Mouse (Mus musculus) lung, embryonic 16.5 days (tissue): Measurements from ENCODE around the gene Spsb2. TPM values are rescaled to one million over a fixed set of nuclear protein-coding genes. Genes with fewer than 3 reads are reported as not detected.
A peak's percentile ranks its signal among the peaks of the same experiment; 100 is the strongest.
"Not testable (repeated sequence)": the region's sequence is repeated elsewhere in the genome, so short reads cannot be mapped to it uniquely, and the experiment has no call there.

Experiments
- ATAC-seq: fragments of 200-750 bp; cut with Nextera tagmentation; 2 replicates; pipeline ENCODE4 v1.8.0; 2017; ENCODE audit warnings: low read depth, mild to moderate bottlenecking, moderate library complexity
- H3K27ac ChIP-seq: fragments of 300-500 bp; sonication (generic); 2 replicates; pipeline ENCODE4 v1.5.1; 2014; ENCODE audit warnings: mild to moderate bottlenecking, control low read depth, low read length
- H3K27me3 ChIP-seq: fragments of 300-500 bp; sonication (generic); 2 replicates; pipeline ENCODE4 v1.6.1; 2014; ENCODE audit warnings: low read depth, low read length, mixed read lengths; ENCODE audit not compliant: control insufficient read depth, insufficient read depth
- H3K36me3 ChIP-seq: fragments of 300-500 bp; sonication (generic); 2 replicates; pipeline ENCODE4 v1.6.1; 2014; ENCODE audit warnings: low read length; ENCODE audit not compliant: control insufficient read depth, insufficient read depth
- H3K4me1 ChIP-seq: fragments of 300-500 bp; sonication (generic); replicated peaks from 2 replicates; pipeline ENCODE4 v1.6.1; 2014; ENCODE audit warnings: low read length, mixed read lengths; ENCODE audit not compliant: control insufficient read depth, insufficient read depth
- H3K4me2 ChIP-seq: fragments of 300-500 bp; sonication (generic); 2 replicates; pipeline ENCODE4 v1.6.1; 2014; ENCODE audit warnings: low read depth, low read length, control low read depth
- H3K4me3 ChIP-seq: fragments of 300-500 bp; sonication (generic); 2 replicates; pipeline ENCODE4 v1.5.1; 2014; ENCODE audit warnings: mild to moderate bottlenecking, low read length, control low read depth
- H3K9ac ChIP-seq: fragments of 300-500 bp; sonication (generic); 2 replicates; pipeline ENCODE4 v1.6.1; 2014; ENCODE audit warnings: low read length, control low read depth
- H3K9me3 ChIP-seq: fragments of 300-500 bp; sonication (generic); 2 replicates; pipeline ENCODE4 v1.6.1; 2016; ENCODE audit warnings: low read length; ENCODE audit not compliant: control insufficient read depth
- WGBS: fragments of 180-500 bp; shearing (Covaris S2); extraction: QIAGEN DNeasy Blood & Tissue Kit; methylation state at CpG from one replicate; pipeline ENCODE4 v1.1.7; 2014; 5-methylcytosine and 5-hydroxymethylcytosine counted together
- polyA plus RNA-seq: library from polyadenylated mRNA; unstranded; fragments of >200 nt; fragmentation: Nextera tagmentation; extraction: Ambion mirVana; gene quantifications from 2 replicates; pipeline ENCODE4 v1.2.1, GENCODE M21; 2015

The Spsb2 gene
- polyA plus RNA-seq, 1 experiment from 2014 or later, result 13.6 TPM

GRCm38 (mm10) chr6:124791911-124792310 lies 16.6 kb upstream of the Spsb2 start:
- WGBS, result 78% methylated on average over 3 of the region's 3 CpGs

DNA sequence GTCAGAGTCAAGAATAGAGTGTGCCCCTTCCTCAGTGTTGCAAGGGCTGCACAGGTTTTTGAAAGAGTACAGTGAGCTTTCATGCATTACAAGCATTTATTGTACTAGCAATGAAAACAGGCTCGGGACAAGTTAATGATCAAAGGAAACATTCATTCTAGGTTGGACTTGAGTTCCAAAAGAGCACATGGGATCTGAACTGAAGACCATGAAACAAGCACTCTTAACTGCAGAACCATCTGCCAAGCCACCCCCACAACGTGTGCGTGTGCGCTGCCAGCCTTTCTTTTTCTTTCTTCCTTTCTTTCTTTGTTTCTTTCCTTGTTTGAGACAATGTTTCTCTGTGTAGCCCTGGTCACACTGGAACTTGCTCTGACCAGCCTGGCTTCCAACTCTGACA lies 12.7 kb upstream of the Spsb2 start:
- H3K4me3 ChIP-seq, result no peak overlapping the region
- H3K9me3 ChIP-seq, result no peaks in the 10 kb centered on the region
- no peaks in the 10 kb centered on the region for H3K4me1 ChIP-seq
- no peaks in the 10 kb centered on the region for H3K36me3 ChIP-seq
- no peak overlapping the region for H3K4me2 ChIP-seq
- ATAC-seq, result no peak
- no peaks in the 10 kb centered on the region for H3K27me3 ChIP-seq
- WGBS, result 76% methylated on average over 4 of the region's 4 CpGs
- no peak overlapping the region for H3K27ac ChIP-seq
- H3K9ac ChIP-seq, result no peak overlapping the region

More at GRCm38 (mm10) chr6:124791911-124792310, 16.6 kb upstream of the Spsb2 start:
- H3K9me3 ChIP-seq, result no peaks in the 10 kb centered on the region
- no peaks in the 10 kb centered on the region for H3K36me3 ChIP-seq
- ATAC-seq, result no peak
- H3K27me3 ChIP-seq, result no peaks in the 10 kb centered on the region
- no peak overlapping the region for H3K27ac ChIP-seq
- H3K4me2 ChIP-seq, result no peak overlapping the region
- no peak overlapping the region for H3K9ac ChIP-seq
- H3K4me3 ChIP-seq, result no peak overlapping the region
- no peaks in the 10 kb centered on the region for H3K4me1 ChIP-seq

DNA sequence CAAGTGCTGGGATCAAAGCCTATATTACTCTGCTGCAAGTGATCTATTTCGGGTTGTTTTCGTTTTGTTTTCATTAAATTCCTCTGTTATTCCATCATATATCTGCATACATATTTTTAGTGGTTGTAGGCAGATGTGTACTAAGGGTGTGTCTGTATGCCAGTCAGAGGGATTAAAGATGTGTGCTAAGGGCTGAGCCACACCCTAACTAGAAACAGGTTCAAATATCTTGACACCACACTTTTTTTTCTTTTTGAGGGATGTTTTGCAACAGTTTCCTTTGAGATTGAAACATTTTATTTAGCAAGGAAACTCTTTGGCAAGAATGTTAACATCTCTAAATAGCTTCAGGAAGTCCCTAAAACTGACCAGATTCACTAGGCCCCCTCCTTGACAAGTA lies 12.3 kb upstream of the Spsb2 start:
- 83% methylated on average over 2 of the region's 2 CpGs for WGBS
- H3K4me3 ChIP-seq, result no peak overlapping the region
- no peak overlapping the region for H3K4me2 ChIP-seq
- H3K27me3 ChIP-seq, result no peaks in the 10 kb centered on the region
- no peaks in the 10 kb centered on the region for H3K36me3 ChIP-seq
- no peak overlapping the region for H3K27ac ChIP-seq
- H3K9ac ChIP-seq, result no peak overlapping the region
- no peak for ATAC-seq
- H3K4me1 ChIP-seq, result no peaks in the 10 kb centered on the region
- H3K9me3 ChIP-seq, result no peaks in the 10 kb centered on the region

GRCm38 (mm10) chr6:124802400-124802799 lies 6.1 kb upstream of the Spsb2 start:
- H3K36me3 ChIP-seq, H3K9me3 ChIP-seq, ATAC-seq, H3K27me3 ChIP-seq, H3K9ac ChIP-seq, H3K27ac ChIP-seq, H3K4me1 ChIP-seq: not testable (repeated sequence)
- WGBS, result 18% methylated on average over 5 of the region's 9 CpGs
- H3K4me3 ChIP-seq, result peak overlapping the region; percentile 6; the same call in 1 of the 2 replicates
- H3K4me2 ChIP-seq, result peak overlapping the region; percentile 27

DNA sequence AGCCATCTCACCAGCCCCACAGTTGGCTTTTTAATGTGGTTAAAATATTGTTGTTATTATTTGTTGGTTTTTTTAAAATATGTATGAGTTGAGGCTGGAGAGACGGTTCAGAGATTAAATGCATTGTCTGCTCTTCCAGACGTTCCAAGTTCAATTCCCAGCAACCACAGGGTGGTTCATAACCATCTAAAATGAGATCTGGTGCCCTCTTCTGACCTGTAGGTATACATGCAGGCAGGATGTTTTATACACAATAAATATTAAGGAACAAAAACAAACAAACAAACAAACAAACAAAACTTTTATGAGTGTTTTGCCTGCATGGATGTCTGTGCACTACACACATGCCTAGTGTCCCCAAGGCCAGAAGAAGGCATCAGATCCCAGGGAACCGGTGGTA lies 5.4 kb upstream of the Spsb2 start:
- no peaks in the 10 kb centered on the region for H3K27me3 ChIP-seq
- H3K4me1 ChIP-seq, result peaks cover 8% of the 10 kb centered on the region
- no peak overlapping the region for H3K4me3 ChIP-seq
- no peak overlapping the region for H3K9ac ChIP-seq
- H3K4me2 ChIP-seq, result no peak overlapping the region
- no peak overlapping the region for H3K27ac ChIP-seq
- no peak for ATAC-seq
- no peaks in the 10 kb centered on the region for H3K9me3 ChIP-seq
- H3K36me3 ChIP-seq, result no peaks in the 10 kb centered on the region
- WGBS, result 74% methylated on average over 3 of the region's 3 CpGs

DNA sequence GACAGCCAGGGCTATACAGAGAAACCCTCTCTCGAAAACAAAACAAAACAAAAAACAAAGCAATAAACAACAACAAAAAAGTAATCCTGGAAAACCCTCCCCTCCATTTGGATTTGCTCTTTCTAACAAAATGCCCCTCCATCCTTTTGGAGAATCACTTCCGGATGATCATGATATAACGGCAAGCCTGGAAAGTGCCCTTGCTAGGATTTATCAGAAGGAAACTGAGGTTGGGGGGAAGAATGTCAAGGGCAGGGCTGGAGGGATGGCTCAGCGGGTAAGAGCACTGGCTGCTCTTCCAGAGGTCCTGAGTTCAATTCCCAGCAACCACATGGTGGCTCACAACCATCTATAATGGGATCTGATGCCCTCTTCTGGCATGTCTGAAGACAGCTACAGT lies 4.8 kb upstream of the Spsb2 start:
- H3K27ac ChIP-seq, H3K36me3 ChIP-seq, H3K4me2 ChIP-seq, H3K9ac ChIP-seq, H3K9me3 ChIP-seq, ATAC-seq, H3K4me3 ChIP-seq, H3K27me3 ChIP-seq: not testable (repeated sequence)
- WGBS, result 94% methylated on average over 4 of the region's 4 CpGs
- H3K4me1 ChIP-seq, result peaks cover 11% of the 10 kb centered on the region

DNA sequence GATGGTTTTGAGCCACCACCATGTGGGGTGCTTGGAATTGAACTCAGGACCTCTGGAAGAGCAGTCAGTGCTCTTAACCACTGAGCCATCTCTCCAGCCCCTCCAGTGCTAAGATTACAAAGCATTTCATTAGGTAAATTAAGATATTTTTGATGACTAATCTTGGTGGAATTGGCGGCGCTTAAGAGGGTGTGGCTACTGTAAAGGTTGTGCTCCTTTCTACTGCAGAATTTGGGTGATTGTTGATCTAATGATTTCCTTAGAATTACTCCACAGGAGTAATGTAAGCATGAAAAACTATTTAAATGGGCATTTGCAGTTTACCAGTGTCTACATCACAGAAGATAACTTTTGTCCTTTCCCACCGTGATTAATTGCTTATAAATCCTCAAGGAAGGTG lies 4.1 kb upstream of the Spsb2 start:
- H3K4me1 ChIP-seq, result peaks cover 11% of the 10 kb centered on the region

DNA sequence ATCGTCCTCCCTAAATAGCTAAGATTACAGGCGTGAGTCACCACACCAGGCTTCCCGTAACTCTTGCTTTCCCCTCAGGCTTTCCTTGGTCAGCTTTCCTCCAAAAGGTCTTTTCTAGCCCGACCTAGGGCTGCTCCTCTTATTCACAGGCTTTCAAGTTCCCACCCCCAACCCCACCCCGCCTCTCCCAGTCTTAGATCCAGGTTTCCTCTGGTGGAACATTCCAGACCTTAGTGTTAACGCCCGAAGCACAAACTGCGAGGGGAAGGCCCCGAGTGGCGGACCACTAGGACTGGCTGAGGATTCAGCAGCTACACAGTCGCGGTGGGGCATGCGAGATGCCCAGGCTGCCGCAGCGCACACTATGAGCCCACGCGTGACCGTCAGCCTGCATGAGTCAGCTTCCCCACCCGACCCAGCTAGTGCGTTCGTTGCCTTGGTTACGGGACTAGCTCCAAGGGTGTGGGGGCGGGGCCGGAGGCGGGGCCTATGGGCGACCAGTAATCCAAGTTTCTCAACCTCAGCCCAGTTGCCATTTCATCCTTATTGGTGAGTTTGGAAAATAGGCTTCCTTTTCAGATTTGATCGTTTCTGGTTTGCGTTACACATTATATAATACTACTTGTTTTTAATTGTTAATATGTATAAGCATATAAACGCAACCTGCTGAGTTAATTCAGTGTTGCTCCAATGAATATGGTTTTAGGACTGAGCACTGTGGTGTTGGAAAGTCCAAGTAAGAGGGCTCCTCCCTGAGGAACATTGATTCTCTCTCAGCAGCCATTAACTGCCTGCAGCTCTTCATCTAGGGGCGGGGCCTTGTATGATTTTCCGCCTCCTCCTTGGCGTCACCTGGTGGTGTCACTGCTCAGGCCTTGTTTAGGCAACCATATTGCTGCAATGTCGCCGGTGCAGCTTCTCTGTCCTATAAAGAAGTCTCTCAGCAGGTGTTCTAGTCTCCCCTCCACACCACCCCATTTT lies 2.8 kb upstream of the Spsb2 start:
- H3K9ac ChIP-seq, result peak overlapping the region; percentile 69
- ATAC-seq, result peak; percentile 82
- H3K27ac ChIP-seq, result peak overlapping the region; percentile 92
- 2% methylated on average over 34 of the region's 34 CpGs for WGBS
- H3K4me1 ChIP-seq, result peaks cover 19% of the 10 kb centered on the region
- H3K9me3 ChIP-seq, result no peaks in the 10 kb centered on the region
- no peaks in the 10 kb centered on the region for H3K27me3 ChIP-seq
- peak overlapping the region; percentile 60 for H3K4me3 ChIP-seq
- peaks cover 4% of the 10 kb centered on the region; the same call in 1 of the 2 replicates for H3K36me3 ChIP-seq
- peak overlapping the region; percentile 72 for H3K4me2 ChIP-seq

More for the DNA sequence above, 4.1 kb upstream of the Spsb2 start:
- Histone ChIP-seq H3K27ac (no peak overlapping the region), H3K4me3 (no peak overlapping the region), H3K4me2 (no peak overlapping the region), H3K27me3 (no peaks in the 10 kb centered on the region), H3K9ac (no peak overlapping the region), H3K9me3 (no peaks in the 10 kb centered on the region), H3K36me3 (no peaks in the 10 kb centered on the region)
- WGBS, result 85% methylated on average over 3 of the region's 3 CpGs
- ATAC-seq, result no peak

DNA sequence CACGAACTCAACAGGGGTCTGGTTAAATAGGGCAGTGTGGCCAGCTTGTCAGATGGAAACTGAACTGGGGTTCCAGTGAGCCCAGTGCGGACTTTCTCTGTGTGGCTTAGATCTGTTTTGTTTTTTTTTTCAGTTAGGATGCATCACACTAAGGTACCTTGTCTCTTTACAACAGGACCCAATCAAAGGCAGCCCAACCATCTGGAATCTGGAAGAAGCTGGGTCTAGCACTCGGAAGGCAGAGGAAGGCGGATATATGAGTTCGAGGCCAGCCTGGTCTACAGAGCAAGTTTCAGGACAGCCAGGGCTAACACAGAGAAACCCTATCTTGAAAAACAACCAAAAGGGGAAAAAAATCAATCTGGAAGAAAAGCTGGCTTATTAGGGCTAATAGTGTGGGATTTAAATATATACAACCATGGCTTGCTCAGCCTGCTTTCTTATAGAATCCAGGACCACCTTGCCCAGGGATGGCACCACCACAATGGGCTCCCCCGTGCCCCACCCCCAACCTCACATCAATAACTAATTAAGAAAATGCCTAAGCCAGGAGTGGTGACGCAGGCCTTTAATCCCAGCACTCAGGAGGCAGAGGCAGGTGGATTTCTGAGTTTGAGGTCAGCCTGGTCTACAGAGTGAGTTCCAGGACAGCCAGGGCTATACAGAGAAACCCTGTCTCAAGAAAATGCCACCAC lies 1.9 kb upstream of the Spsb2 start:
- Histone ChIP-seq H3K9me3 (no peaks in the 10 kb centered on the region), H3K9ac (peak overlapping the region; percentile 30; the same call in 1 of the 2 replicates), H3K4me3 (peak overlapping the region; percentile 60), H3K27me3 (no peaks in the 10 kb centered on the region), H3K4me1 (peaks cover 19% of the 10 kb centered on the region), H3K4me2 (peak overlapping the region; percentile 72), H3K36me3 (peaks cover 7% of the 10 kb centered on the region), H3K27ac (peak overlapping the region; percentile 92)
- no peak for ATAC-seq
- WGBS, result 78% methylated on average over 7 of the region's 7 CpGs
